In genomic region chr5:64508565-64508964, GRCm38 (mm10) we compare ENCODE assay signal across 9 mouse cellular contexts.
A peak's percentile ranks its signal among the peaks of the same experiment; 100 is the strongest.
DNase-seq lines count a peak whose midpoint lies in the region; ATAC-seq and TF ChIP-seq lines count a peak whose summit lies in the region.
"Had no signal": no experiment of that assay in that cellular context is flagged by ENCODE, and none has a peak within 500 bp of the region (broad histone marks: within the 10 kb centered on the region; RNA-seq: fewer than 3 reads in every experiment).

No protein-coding gene starts in this region.

- no peaks in the 10 kb centered on the region for H3K27me3 ChIP-seq in ES-Bruce4 (ENCODE audit: control insufficient read depth, insufficient read depth, low read length, poor library complexity, severe bottlenecking)
- H3K27me3 ChIP-seq in Patski, result no peaks in the 10 kb centered on the region
- H3K27me3 ChIP-seq in kidney, embryonic 15.5 days, result no peaks in the 10 kb centered on the region
- no peaks in the 10 kb centered on the region for H3K27me3 ChIP-seq in thymus, adult 2 months (ENCODE audit: control insufficient read depth, insufficient read depth, low read length)
- H3K27me3 ChIP-seq: liver, embryonic 12.5 days had no signal

- TF ChIP-seq POLR2A in ES-Bruce4 (IDR thresholded peaks at IDR 0.05; ENCODE audit: insufficient read depth, low read length), result no peak
- no peak for TF ChIP-seq POLR2A in thymus, adult 2 months (IDR thresholded peaks at IDR 0.05; ENCODE audit: control insufficient read depth, extremely low read depth, insufficient read depth, low read length, poor library complexity)

- TF ChIP-seq EP300 in ES-Bruce4 (IDR thresholded peaks at IDR 0.05; ENCODE audit: insufficient read depth, low read depth, low read length), result peak; percentile 52; the same call in 1 of the 2 replicates

- peak; percentile 33 to 42 for DNase-seq in left cerebral cortex, adult 18-20 months (ENCODE audit: low spot score in 2 of 2)
- no peak for DNase-seq in left cerebral cortex, postnatal 4 days
- DNase-seq in Patski (ENCODE audit: low read depth, low spot score), result peak; percentile 95
- no peak for DNase-seq in heart, adult 9 months (ENCODE audit: low spot score in 2 of 2)
- DNase-seq in thymus, adult 2 months, result no peak
- DNase-seq: cerebellum, adult 11 months had no signal

- CTCF ChIA-PET in Patski (lab: Charles Lee), result interaction anchor here (0.8 to 3.4 kb wide), 5 partner anchors 14 to 304 kb away, joined by 3 to 16 read pairs (median 4); no protein-coding TSS in a partner anchor

- H3K4me1 ChIP-seq in ES-Bruce4 (ENCODE audit: control insufficient read depth, insufficient read depth, low read length), result peaks cover 16% of the 10 kb centered on the region
- H3K4me1 ChIP-seq in kidney, embryonic 15.5 days, result peaks cover 36% of the 10 kb centered on the region
- H3K4me1 ChIP-seq in thymus, adult 2 months (replicated peaks; ENCODE audit: control insufficient read depth, insufficient read depth, low read length), result peaks cover 28% of the 10 kb centered on the region

- H3K4me3 ChIP-seq in ES-Bruce4 (ENCODE audit: low read depth, low read length), result no peak overlapping the region
- no peak overlapping the region for H3K4me3 ChIP-seq in kidney, embryonic 15.5 days (replicated peaks)
- no peak overlapping the region for H3K4me3 ChIP-seq in thymus, adult 2 months (ENCODE audit: control insufficient read depth, insufficient read depth, low read length)
- H3K4me3 ChIP-seq: liver, embryonic 12.5 days had no signal

- POLR2A ChIA-PET in Patski (lab: Charles Lee), result interaction anchor here (0.9 kb wide), 1 partner anchor 301 kb away, joined by 3 read pairs; no protein-coding TSS in a partner anchor

- H3K9ac ChIP-seq in ES-Bruce4 (ENCODE audit: low read depth, poor library complexity, severe bottlenecking), result no peak overlapping the region
- H3K9ac ChIP-seq in kidney, embryonic 15.5 days, result no peak overlapping the region
- H3K9ac ChIP-seq: liver, embryonic 12.5 days had no signal

- 71% methylated on average over 2 of the region's 2 CpGs for WGBS in kidney, embryonic 15.5 days
- 91% methylated on average over 2 of the region's 2 CpGs for WGBS in thymus, adult 2 months

- no peaks in the 10 kb centered on the region for H3K9me3 ChIP-seq in ES-Bruce4 (replicated peaks; ENCODE audit: control insufficient read depth, insufficient read depth, low read length, poor library complexity, severe bottlenecking)
- no peaks in the 10 kb centered on the region for H3K9me3 ChIP-seq in kidney, embryonic 15.5 days (replicated peaks)
- H3K9me3 ChIP-seq: liver, embryonic 12.5 days had no signal

- intact Hi-C loops in left cerebral cortex, postnatal 4 days (cut with DNase I), result loop anchor here (5.0 kb wide), 2 partner anchors 126 to 294 kb away; partner anchors contain the start of gene Klf3

- TF ChIP-seq CTCF in ES-Bruce4 (IDR thresholded peaks at IDR 0.05; ENCODE audit: low read depth, low read length) (no peak), Patski (IDR thresholded peaks at IDR 0.05) (no peak)
- TF ChIP-seq CTCF in thymus, adult 2 months (IDR thresholded peaks at IDR 0.05; ENCODE audit: borderline replicate concordance, control insufficient read depth, extremely low read depth, insufficient read depth, low read length, poor library complexity), result no peak

- H3K4me2 ChIP-seq in kidney, embryonic 15.5 days, result no peak overlapping the region
- H3K4me2 ChIP-seq: liver, embryonic 12.5 days had no signal

- in situ Hi-C loops in Patski (cut with MboI; ENCODE audit: low pct_unique_long_range_greater_than_20kb), result loop anchor here (5.0 to 10.0 kb wide), 4 partner anchors 121 to 456 kb away; partner anchors contain the start of gene Tlr6

- peak; percentile 76 for ATAC-seq in Patski
- no peak for ATAC-seq in kidney, embryonic 15.5 days (replicated peaks; ENCODE audit: low FRiP score)
- ATAC-seq: liver, embryonic 12.5 days had no signal

- H3K27ac ChIP-seq in ES-Bruce4 (ENCODE audit: insufficient read depth, low read length), result no peak overlapping the region
- H3K27ac ChIP-seq in kidney, embryonic 15.5 days, result 0 out of 2 replicates have a peak overlapping the region, but pooled peaks have one; percentile 13
- H3K27ac ChIP-seq in thymus, adult 2 months (ENCODE audit: control insufficient read depth, insufficient read depth, low read length), result no peak overlapping the region
- H3K27ac ChIP-seq: liver, embryonic 12.5 days had no signal

- H3K36me3 ChIP-seq in ES-Bruce4 (ENCODE audit: control insufficient read depth, insufficient read depth, low read length, poor library complexity, severe bottlenecking), result no peaks in the 10 kb centered on the region
- no peaks in the 10 kb centered on the region for H3K36me3 ChIP-seq in kidney, embryonic 15.5 days
- no peaks in the 10 kb centered on the region for H3K36me3 ChIP-seq in thymus, adult 2 months (ENCODE audit: control insufficient read depth, insufficient read depth, low read length)
- H3K36me3 ChIP-seq: liver, embryonic 12.5 days had no signal

Comparison
In these comparisons a context has a peak if more than half of its experiments do, and no peak if none do; other contexts are left out.
1. DNase-seq: peak in left cerebral cortex, adult 18-20 months (2 of 2) and Patski (single experiment); none in left cerebral cortex, postnatal 4 days (single experiment), heart, adult 9 months (0 of 2) and thymus, adult 2 months (single experiment).